In the genomic region with DNA sequence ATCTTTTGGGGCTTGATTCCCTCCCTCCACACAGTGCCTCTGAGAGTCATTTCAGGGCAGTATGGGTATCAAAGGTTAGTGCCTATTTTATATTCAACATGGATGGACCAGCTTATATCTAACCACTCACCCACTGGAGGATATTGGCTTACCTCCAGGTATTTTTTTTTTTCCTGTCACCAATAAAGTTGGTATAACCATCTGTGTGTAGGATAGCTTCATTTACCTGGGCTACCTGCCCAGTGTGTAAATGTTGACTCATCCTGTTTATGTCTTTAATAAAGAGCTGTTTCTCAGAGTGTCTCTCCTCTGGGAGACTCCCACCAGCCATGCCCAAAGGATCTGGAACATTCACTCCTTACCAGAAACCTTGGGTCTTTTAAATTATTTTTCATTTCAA, we compare ENCODE assay signal across 20 mouse cellular contexts. TPM values are rescaled to one million over a fixed set of nuclear protein-coding genes. Genes with fewer than 3 reads are reported as not detected.
"Had no signal": no experiment of that assay in that cellular context is flagged by ENCODE, and none has a peak within 500 bp of the region (broad histone marks: within the 10 kb centered on the region; RNA-seq: fewer than 3 reads in every experiment).

No protein-coding gene starts in this region.

- DNase-seq: cerebellum, adult 8-10 months; cerebellum, adult 9-10 months; cerebellum, adult 9-11 months; cerebellum, postnatal 10 days; cerebellum, postnatal 14 days; cerebellum, postnatal 25 days; cerebellum, postnatal 36 days; embryo, embryonic 11 days; forebrain, postnatal 0 days; gastrocnemius, adult 2 months; gastrocnemius, postnatal 10 days; gastrocnemius, postnatal 14 days; gastrocnemius, postnatal 25 days; gastrocnemius, postnatal 36 days; heart, adult 11 months; heart, adult 18-20 months; heart, adult 2 months had no signal

RNA-seq across cellular contexts. Expression of gene Trpc4, which starts 14.9 kb away (rescaled TPM):
- total RNA-seq: common myeloid progenitor, adult 5-6 weeks; granulocyte monocyte progenitor cell, adult 5-6 weeks had no signal
- polyA plus RNA-seq: erythroblast, embryonic 14.5 days had no signal
